Mouse (Mus musculus): Measurements from ENCODE around the gene Bhlhe40. TPM values are rescaled to one million over a fixed set of nuclear protein-coding genes. Genes with fewer than 3 reads are reported as not detected.

Bhlhe40 gene
- total and polyA plus RNA-seq, 3 experiments, result 27.9 to 64.6 (median 31.1) TPM

DNA sequence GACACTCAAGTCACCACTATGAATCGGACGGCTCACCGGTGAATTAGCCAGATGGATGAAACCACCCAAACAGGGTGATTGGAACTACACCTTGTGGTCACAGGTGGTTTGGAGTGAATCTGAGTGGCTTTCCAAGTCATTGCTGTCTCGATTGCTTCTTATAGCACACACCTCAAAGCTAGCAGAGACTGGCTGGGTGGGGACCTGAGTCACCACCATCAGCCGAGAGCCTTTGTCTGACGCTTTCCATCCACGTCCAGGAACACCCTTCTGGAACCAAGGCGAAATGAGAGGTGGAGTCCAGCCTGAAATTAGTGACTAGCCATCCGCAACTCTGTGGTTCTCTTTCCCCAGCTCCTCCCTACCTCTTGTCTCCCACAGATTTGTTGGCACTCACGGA lies 36.9 kb downstream of the Bhlhe40 start:
- no peak for DNase-seq
- intact Hi-C loops (cut with DNase I), result no loop called here
- TF ChIP-seq POLR2A (IDR thresholded peaks at IDR 0.05; ENCODE audit: insufficient read depth, low read depth, low read length) (no peak), EP300 (IDR thresholded peaks at IDR 0.05; ENCODE audit: insufficient read depth, low read depth, low read length) (no peak)
- no peaks in the 10 kb centered on the region for H3K36me3 ChIP-seq (ENCODE audit: control insufficient read depth, insufficient read depth, low read length)
- H3K4me1 ChIP-seq (ENCODE audit: control insufficient read depth, insufficient read depth, low read length), result peaks cover 4% of the 10 kb centered on the region
- H3K79me2 ChIP-seq (replicated peaks; ENCODE audit: control insufficient read depth, insufficient read depth, low read length), result no peaks in the 10 kb centered on the region
- no peak overlapping the region for H3K9ac ChIP-seq (ENCODE audit: low read depth, low read length)
- H3K4me3 ChIP-seq, result no peak overlapping the region
- H3K27ac ChIP-seq, result no peak overlapping the region
- WGBS, result 95% methylated on average over 10 of the region's 10 CpGs
- H3K27me3 ChIP-seq (ENCODE audit: control insufficient read depth, insufficient read depth, low read length), result no peaks in the 10 kb centered on the region

DNA sequence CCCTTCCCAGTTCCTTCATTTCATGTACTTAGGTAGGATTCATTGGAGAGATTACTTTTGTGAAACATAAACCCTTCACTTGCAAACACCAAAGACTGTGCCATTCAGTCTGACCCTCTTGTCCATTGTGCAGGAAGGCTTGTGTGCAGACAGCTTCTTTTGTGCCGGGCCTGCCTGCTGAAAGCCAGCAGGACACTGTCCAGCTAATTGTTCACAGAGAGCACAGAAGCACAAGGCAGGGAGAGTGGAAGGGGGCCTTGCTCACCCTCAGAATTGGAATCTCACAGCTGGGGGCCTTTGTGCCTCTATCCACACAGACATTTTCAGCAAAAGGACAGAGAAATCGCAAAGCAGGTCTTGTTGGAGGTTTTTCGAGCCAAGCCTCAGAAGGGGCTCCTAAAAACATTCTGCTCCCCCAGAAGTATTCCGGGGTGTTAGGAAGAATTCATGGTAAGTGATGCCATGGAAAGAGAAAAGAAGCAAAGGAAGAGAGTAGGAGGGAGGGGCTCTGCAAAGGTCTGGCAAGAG lies 38.0 kb downstream of the Bhlhe40 start:
- intact Hi-C loops (cut with DNase I), result no loop called here
- peaks cover 4% of the 10 kb centered on the region for H3K4me1 ChIP-seq (ENCODE audit: control insufficient read depth, insufficient read depth, low read length)
- no peaks in the 10 kb centered on the region for H3K27me3 ChIP-seq (ENCODE audit: control insufficient read depth, insufficient read depth, low read length)
- H3K9ac ChIP-seq (ENCODE audit: low read depth, low read length), result no peak overlapping the region
- 74% methylated on average over 4 of the region's 4 CpGs for WGBS
- no peaks in the 10 kb centered on the region for H3K36me3 ChIP-seq (ENCODE audit: control insufficient read depth, insufficient read depth, low read length)
- no peak for DNase-seq
- H3K79me2 ChIP-seq (replicated peaks; ENCODE audit: control insufficient read depth, insufficient read depth, low read length), result no peaks in the 10 kb centered on the region
- H3K4me3 ChIP-seq, result no peak overlapping the region
- H3K27ac ChIP-seq, result no peak overlapping the region
- no peak for TF ChIP-seq EP300 (IDR thresholded peaks at IDR 0.05; ENCODE audit: insufficient read depth, low read depth, low read length)
- TF ChIP-seq CTCF (IDR thresholded peaks at IDR 0.05), result no peak
- no peak for TF ChIP-seq POLR2A (IDR thresholded peaks at IDR 0.05; ENCODE audit: insufficient read depth, low read depth, low read length)

DNA sequence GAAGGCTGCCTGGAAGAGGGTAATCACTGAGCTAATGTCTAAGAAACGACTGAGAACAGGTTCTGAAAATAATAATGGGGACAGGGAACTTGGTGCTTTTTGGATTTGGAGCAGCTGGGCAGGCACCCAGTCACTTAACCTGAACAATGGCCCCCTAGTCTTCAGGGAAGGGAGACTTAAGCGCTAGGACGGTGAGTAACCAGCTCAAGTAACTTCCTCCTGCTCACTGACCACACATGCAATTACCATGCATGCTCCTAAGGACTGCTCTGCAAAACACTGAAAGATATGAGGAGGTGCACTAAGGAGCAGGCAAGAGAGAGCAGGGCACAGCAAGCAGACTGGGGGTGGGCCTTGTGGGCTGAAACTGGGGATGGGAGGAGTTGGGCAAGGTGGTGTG lies 39.2 kb downstream of the Bhlhe40 start:
- Histone ChIP-seq H3K4me3 (no peak overlapping the region), H3K36me3 (ENCODE audit: control insufficient read depth, insufficient read depth, low read length) (no peaks in the 10 kb centered on the region), H3K79me2 (replicated peaks; ENCODE audit: control insufficient read depth, insufficient read depth, low read length) (no peaks in the 10 kb centered on the region), H3K9ac (ENCODE audit: low read depth, low read length) (no peak overlapping the region), H3K27me3 (ENCODE audit: control insufficient read depth, insufficient read depth, low read length) (no peaks in the 10 kb centered on the region), H3K27ac (no peak overlapping the region), H3K4me1 (ENCODE audit: control insufficient read depth, insufficient read depth, low read length) (peaks cover 4% of the 10 kb centered on the region)
- TF ChIP-seq EP300 (IDR thresholded peaks at IDR 0.05; ENCODE audit: insufficient read depth, low read depth, low read length) (no peak), POLR2A (IDR thresholded peaks at IDR 0.05; ENCODE audit: insufficient read depth, low read depth, low read length) (no peak), CTCF (IDR thresholded peaks at IDR 0.05) (no peak)
- 69% methylated on average over 3 of the region's 3 CpGs for WGBS
- no peak for DNase-seq
- intact Hi-C loops (cut with DNase I), result no loop called here

DNA sequence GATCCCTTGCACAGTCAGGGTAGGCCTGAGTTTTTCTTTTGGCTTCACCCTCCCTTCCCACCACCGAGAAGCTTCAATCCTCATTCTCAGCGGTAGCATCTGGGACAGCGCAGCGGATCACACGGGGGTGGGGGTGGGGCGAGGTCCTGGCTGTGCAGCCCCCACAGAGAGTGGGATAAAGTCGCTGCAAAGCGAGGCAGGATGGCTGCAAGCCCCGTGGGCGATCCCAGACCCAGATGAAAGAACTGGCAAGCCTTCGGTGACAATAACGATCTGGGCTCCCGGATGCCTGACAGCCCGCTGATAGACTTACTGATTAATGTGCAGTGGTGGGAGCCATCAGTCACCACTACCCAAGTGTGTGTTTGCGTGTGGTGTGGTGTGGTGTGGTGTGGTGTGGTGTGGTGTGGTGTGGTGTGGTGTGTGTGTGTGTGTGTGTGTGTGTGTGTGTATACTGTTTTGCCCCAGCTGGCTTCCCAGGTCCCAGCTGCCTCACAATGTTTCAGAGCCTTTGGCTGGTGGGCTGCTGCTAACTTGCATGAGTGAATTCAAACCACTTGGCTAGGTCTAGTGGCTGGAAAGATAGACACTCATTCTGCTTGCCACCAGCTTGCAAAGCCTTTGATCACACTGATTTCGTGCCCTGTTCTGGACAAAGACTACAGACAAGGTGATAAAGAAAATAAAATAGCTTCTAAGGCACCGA lies 40.4 kb downstream of the Bhlhe40 start:
- intact Hi-C loops (cut with DNase I), result no loop called here
- no peak for TF ChIP-seq CTCF (IDR thresholded peaks at IDR 0.05)
- TF ChIP-seq EP300 (IDR thresholded peaks at IDR 0.05; ENCODE audit: insufficient read depth, low read depth, low read length), result no peak
- no peak for TF ChIP-seq POLR2A (IDR thresholded peaks at IDR 0.05; ENCODE audit: insufficient read depth, low read depth, low read length)

DNA sequence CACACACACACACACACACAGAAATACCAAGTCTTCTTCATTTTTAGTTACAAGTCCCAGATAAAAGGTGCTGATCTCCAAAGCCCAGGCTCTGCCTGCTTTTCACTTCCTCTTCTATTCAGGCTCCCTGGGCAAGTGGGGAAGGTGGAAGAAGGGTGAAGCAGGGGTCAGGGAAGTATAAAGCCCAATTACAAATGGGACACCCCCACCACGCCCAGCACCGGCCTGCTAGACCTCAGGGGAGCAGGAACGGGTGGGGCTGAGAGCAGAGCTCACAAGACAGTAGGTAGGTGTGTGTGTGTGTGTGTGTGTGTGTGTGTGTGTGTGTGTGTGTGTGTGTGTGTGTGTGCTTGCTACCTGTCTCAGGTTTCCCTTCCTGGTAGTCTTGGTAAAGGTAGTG lies 42.2 kb downstream of the Bhlhe40 start:
- no peaks in the 10 kb centered on the region for H3K36me3 ChIP-seq (ENCODE audit: control insufficient read depth, insufficient read depth, low read length)
- H3K4me3 ChIP-seq, result no peak overlapping the region
- intact Hi-C loops (cut with DNase I), result no loop called here
- no peaks in the 10 kb centered on the region for H3K79me2 ChIP-seq (replicated peaks; ENCODE audit: control insufficient read depth, insufficient read depth, low read length)
- no peaks in the 10 kb centered on the region for H3K27me3 ChIP-seq (ENCODE audit: control insufficient read depth, insufficient read depth, low read length)
- DNase-seq, result peak in 1 of 2 experiments; percentile 11
- TF ChIP-seq CTCF (IDR thresholded peaks at IDR 0.05), result no peak
- TF ChIP-seq EP300 (IDR thresholded peaks at IDR 0.05; ENCODE audit: insufficient read depth, low read depth, low read length), result no peak
- no peak for TF ChIP-seq POLR2A (IDR thresholded peaks at IDR 0.05; ENCODE audit: insufficient read depth, low read depth, low read length)
- H3K4me1 ChIP-seq (ENCODE audit: control insufficient read depth, insufficient read depth, low read length), result no peaks in the 10 kb centered on the region; the same call in 1 of the 2 replicates
- 68% methylated on average over 3 of the region's 3 CpGs for WGBS
- H3K27ac ChIP-seq, result no peak overlapping the region
- no peak overlapping the region for H3K9ac ChIP-seq (ENCODE audit: low read depth, low read length)

More for the DNA sequence above, 40.4 kb downstream of the Bhlhe40 start:
- Histone ChIP-seq H3K27me3 (ENCODE audit: control insufficient read depth, insufficient read depth, low read length) (no peaks in the 10 kb centered on the region), H3K79me2 (replicated peaks; ENCODE audit: control insufficient read depth, insufficient read depth, low read length) (no peaks in the 10 kb centered on the region), H3K9ac (ENCODE audit: low read depth, low read length) (no peak overlapping the region), H3K36me3 (ENCODE audit: control insufficient read depth, insufficient read depth, low read length) (no peaks in the 10 kb centered on the region), H3K4me3 (no peak overlapping the region), H3K4me1 (ENCODE audit: control insufficient read depth, insufficient read depth, low read length) (peaks cover 3% of the 10 kb centered on the region), H3K27ac (no peak overlapping the region)
- 50% methylated on average over 17 of the region's 17 CpGs for WGBS
- no peak for DNase-seq

DNA sequence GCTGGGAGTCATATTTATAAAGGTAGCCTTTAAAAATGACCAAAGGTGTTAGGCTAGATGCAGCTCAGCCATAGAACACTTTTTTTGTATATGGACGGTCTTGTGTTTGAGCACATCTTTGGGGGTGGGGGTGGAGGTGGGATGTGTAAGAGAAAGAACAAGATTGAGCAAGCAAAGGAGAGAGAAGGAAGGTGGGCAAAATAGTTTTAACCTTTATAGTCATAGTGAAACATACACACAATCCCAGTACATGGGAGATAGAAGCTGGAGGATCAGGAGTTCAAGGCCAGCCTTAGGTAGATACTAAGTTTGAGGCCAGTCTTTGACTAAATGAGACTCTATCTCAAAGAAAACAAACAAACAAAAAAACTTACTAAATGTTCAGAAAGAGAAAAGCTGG lies 42.7 kb downstream of the Bhlhe40 start:
- intact Hi-C loops (cut with DNase I), result no loop called here
- no peaks in the 10 kb centered on the region; the same call in 1 of the 2 replicates for H3K4me1 ChIP-seq (ENCODE audit: control insufficient read depth, insufficient read depth, low read length)
- no peaks in the 10 kb centered on the region for H3K36me3 ChIP-seq (ENCODE audit: control insufficient read depth, insufficient read depth, low read length)
- no peak overlapping the region for H3K9ac ChIP-seq (ENCODE audit: low read depth, low read length)
- 97% methylated on average over 1 of the region's 1 CpGs for WGBS
- H3K4me3 ChIP-seq, result no peak overlapping the region
- no peak for DNase-seq
- no peaks in the 10 kb centered on the region for H3K27me3 ChIP-seq (ENCODE audit: control insufficient read depth, insufficient read depth, low read length)
- H3K27ac ChIP-seq, result no peak overlapping the region
- TF ChIP-seq EP300 (IDR thresholded peaks at IDR 0.05; ENCODE audit: insufficient read depth, low read depth, low read length) (no peak), CTCF (IDR thresholded peaks at IDR 0.05) (no peak), POLR2A (IDR thresholded peaks at IDR 0.05; ENCODE audit: insufficient read depth, low read depth, low read length) (no peak)
- H3K79me2 ChIP-seq (replicated peaks; ENCODE audit: control insufficient read depth, insufficient read depth, low read length), result no peaks in the 10 kb centered on the region

Measured in heart, adult 2 months (tissue).